Mouse (Mus musculus): ENCODE data around the gene Wfikkn2.

Gene Wfikkn2

GRCm38 (mm10) chr11:94196311-94196710, 49.5 kb downstream of the Wfikkn2 start:
- no peak for DNase-seq (ENCODE audit: low read depth, low spot score)

- no peak for DNase-seq (ENCODE audit: low read depth, low spot score)
These were observed 52.7 kb downstream of the Wfikkn2 start for GRCm38 (mm10) chr11:94193109-94193508.

GRCm38 (mm10) chr11:94190665-94191064, 55.1 kb downstream of the Wfikkn2 start:
- no peak for DNase-seq (ENCODE audit: low read depth, low spot score)

- DNase-seq (ENCODE audit: low read depth, low spot score), result no peak
These were observed 56.2 kb downstream of the Wfikkn2 start for GRCm38 (mm10) chr11:94189579-94189978.

All from retina, postnatal 7 days (tissue).